Mouse (Mus musculus): ENCODE data around the gene Batf3.

The Batf3 gene

GRCm38 (mm10) chr1:191097802-191098747 lies at the start of gene Batf3:
Gene Batf3, plus strand, starts transcription at chr1:191097847.
- peak; percentile 30 for DNase-seq (ENCODE audit: low read depth, low spot score)

- no peak for DNase-seq (ENCODE audit: low read depth, low spot score)
Measured at GRCm38 (mm10) chr1:191053555-191053954, 44.1 kb upstream of the Batf3 start.

GRCm38 (mm10) chr1:191054870-191055532 lies 42.6 kb upstream of the Batf3 start:
- DNase-seq (ENCODE audit: low read depth, low spot score), result no peak

- no peak for DNase-seq (ENCODE audit: low read depth, low spot score)
Measured at GRCm38 (mm10) chr1:191055533-191055873, 42.1 kb upstream of the Batf3 start.

GRCm38 (mm10) chr1:191057461-191057860 lies 40.2 kb upstream of the Batf3 start:
- no peak for DNase-seq (ENCODE audit: low read depth, low spot score)

GRCm38 (mm10) chr1:191062241-191062780 lies 35.3 kb upstream of the Batf3 start:
- DNase-seq (ENCODE audit: low read depth, low spot score), result no peak

- DNase-seq (ENCODE audit: low read depth, low spot score), result peak; percentile 87
Measured at GRCm38 (mm10) chr1:191062781-191063485, 34.7 kb upstream of the Batf3 start, which contains the start of the genes Tatdn3 and Nsl1. Gene Tatdn3, minus strand, starts transcription at chr1:191062932. Gene Nsl1, plus strand, starts transcription at chr1:191063012.

- no peak for DNase-seq (ENCODE audit: low read depth, low spot score)
Measured at GRCm38 (mm10) chr1:191063700-191064099, 33.9 kb upstream of the Batf3 start.

- DNase-seq (ENCODE audit: low read depth, low spot score), result no peak
Measured at GRCm38 (mm10) chr1:191064535-191064934, 33.1 kb upstream of the Batf3 start.

GRCm38 (mm10) chr1:191065188-191065587 lies 32.5 kb upstream of the Batf3 start:
- no peak for DNase-seq (ENCODE audit: low read depth, low spot score)

GRCm38 (mm10) chr1:191068377-191068776 lies 29.3 kb upstream of the Batf3 start:
- DNase-seq (ENCODE audit: low read depth, low spot score), result no peak

- no peak for DNase-seq (ENCODE audit: low read depth, low spot score)
Measured at GRCm38 (mm10) chr1:191070259-191070658, 27.4 kb upstream of the Batf3 start.

- DNase-seq (ENCODE audit: low read depth, low spot score), result no peak
Measured at GRCm38 (mm10) chr1:191071613-191072012, 26.0 kb upstream of the Batf3 start.

- DNase-seq (ENCODE audit: low read depth, low spot score), result no peak
Measured at GRCm38 (mm10) chr1:191072329-191072913, 25.2 kb upstream of the Batf3 start.

GRCm38 (mm10) chr1:191073001-191073400 lies 24.6 kb upstream of the Batf3 start:
- no peak for DNase-seq (ENCODE audit: low read depth, low spot score)

GRCm38 (mm10) chr1:191073486-191073885 lies 24.2 kb upstream of the Batf3 start:
- no peak for DNase-seq (ENCODE audit: low read depth, low spot score)

GRCm38 (mm10) chr1:191075199-191075883 lies 22.3 kb upstream of the Batf3 start:
- DNase-seq (ENCODE audit: low read depth, low spot score), result peak; percentile 65

- DNase-seq (ENCODE audit: low read depth, low spot score), result no peak
Measured at GRCm38 (mm10) chr1:191083230-191083629, 14.4 kb upstream of the Batf3 start.

- DNase-seq (ENCODE audit: low read depth, low spot score), result peak; percentile 41
Measured at GRCm38 (mm10) chr1:191084951-191085559, 12.6 kb upstream of the Batf3 start.

GRCm38 (mm10) chr1:191085597-191085996 lies 12.1 kb upstream of the Batf3 start:
- no peak for DNase-seq (ENCODE audit: low read depth, low spot score)
